Mouse (Mus musculus) heart, embryonic 11.5 days (tissue): ENCODE measurements at regions not wholly inside any gene's neighbourhood (a gene's known extent, or its start where the extent isn't known, plus 50 kb on each side); places are given as distances from the start of the nearest gene placed in this dataset.

ENCODE experiments used
- ATAC-seq: fragments of 200-750 bp; cut with Nextera tagmentation; replicated peaks from 2 replicates; pipeline ENCODE4 v1.8.0; 2017; ENCODE audit warnings: moderate library complexity; ENCODE audit not compliant: insufficient number of reproducible peaks, low FRiP score, low TSS enrichment
- H3K27ac ChIP-seq: fragments of 300-500 bp; sonication (generic); 2 replicates; pipeline ENCODE4 v1.5.1; 2014; ENCODE audit warnings: mild to moderate bottlenecking, low read depth, low read length
- H3K27me3 ChIP-seq: fragments of 300-500 bp; sonication (generic); 2 replicates; pipeline ENCODE4 v1.6.1; 2014; ENCODE audit warnings: mild to moderate bottlenecking, low read length, mixed read lengths; ENCODE audit not compliant: control insufficient read depth, insufficient read depth
- H3K36me3 ChIP-seq: fragments of 300-500 bp; sonication (generic); 2 replicates; pipeline ENCODE4 v1.6.1; 2014; ENCODE audit warnings: mild to moderate bottlenecking, low read length, moderate library complexity, mixed read lengths; ENCODE audit not compliant: control insufficient read depth, insufficient read depth
- H3K4me1 ChIP-seq: fragments of 300-500 bp; sonication (generic); 2 replicates; pipeline ENCODE4 v1.6.1; 2014; ENCODE audit warnings: low read length; ENCODE audit not compliant: control insufficient read depth, insufficient read depth
- H3K4me2 ChIP-seq: fragments of 300-500 bp; sonication (generic); 2 replicates; pipeline ENCODE4 v1.6.1; 2014; ENCODE audit warnings: mild to moderate bottlenecking, moderate library complexity
- H3K4me3 ChIP-seq: fragments of 300-500 bp; sonication (generic); 2 replicates; pipeline ENCODE4 v1.5.1; 2014; ENCODE audit warnings: low read depth, low read length
- H3K9ac ChIP-seq: fragments of 300-500 bp; sonication (generic); 2 replicates; pipeline ENCODE4 v1.6.1; 2014; ENCODE audit warnings: mild to moderate bottlenecking, low read depth, low read length, moderate library complexity
- H3K9me3 ChIP-seq: fragments of 300-500 bp; sonication (generic); replicated peaks from 2 replicates; pipeline ENCODE4 v1.6.1; 2016; ENCODE audit warnings: low read length; ENCODE audit not compliant: control insufficient read depth
- WGBS: fragments of 180-500 bp; shearing (Covaris S2); extraction: QIAGEN DNeasy Blood & Tissue Kit; methylation state at CpG from one replicate; pipeline ENCODE4 v1.1.7; 2014; ENCODE audit not compliant: insufficient replicate concordance; 5-methylcytosine and 5-hydroxymethylcytosine counted together

GRCm38 (mm10) chr9:101329032-101329824 is 77.6 kb upstream of the Ppp2r3a start:
- ATAC-seq: no peak
- Histone ChIP-seq H3K9me3 (no peaks in the 10 kb centered on the region), H3K27me3 (no peaks in the 10 kb centered on the region), H3K9ac (no peak overlapping the region), H3K4me2 (no peak overlapping the region), H3K4me1 (peaks cover 3% of the 10 kb centered on the region; the same call in 1 of the 2 replicates), H3K36me3 (no peaks in the 10 kb centered on the region), H3K4me3 (no peak overlapping the region), H3K27ac (no peak overlapping the region)
- 71% methylated on average over 8 of the region's 8 CpGs for WGBS

- ATAC-seq: no peak
- 51% methylated on average over 3 of the region's 3 CpGs for WGBS
Observed at GRCm38 (mm10) chr9:101326961-101327360, 75.4 kb upstream of the Ppp2r3a start.

GRCm38 (mm10) chr9:101314036-101314435 is 62.4 kb upstream of the Ppp2r3a start:
- Histone ChIP-seq H3K36me3 (no peaks in the 10 kb centered on the region), H3K9ac (no peak overlapping the region), H3K4me2 (no peak overlapping the region), H3K9me3 (no peaks in the 10 kb centered on the region), H3K4me1 (no peaks in the 10 kb centered on the region), H3K4me3 (no peak overlapping the region), H3K27ac (no peak overlapping the region), H3K27me3 (no peaks in the 10 kb centered on the region)
- no peak for ATAC-seq
- WGBS: 44% methylated on average over 4 of the region's 4 CpGs

More at GRCm38 (mm10) chr9:101326961-101327360, 75.4 kb upstream of the Ppp2r3a start:
- no peak overlapping the region for H3K4me2 ChIP-seq
- H3K4me1 ChIP-seq: peaks cover 3% of the 10 kb centered on the region; the same call in 1 of the 2 replicates
- no peak overlapping the region for H3K4me3 ChIP-seq
- H3K27me3 ChIP-seq: no peaks in the 10 kb centered on the region
- H3K9ac ChIP-seq: no peak overlapping the region
- H3K9me3 ChIP-seq: no peaks in the 10 kb centered on the region
- no peaks in the 10 kb centered on the region for H3K36me3 ChIP-seq
- no peak overlapping the region for H3K27ac ChIP-seq

- Histone ChIP-seq H3K27me3 (no peaks in the 10 kb centered on the region), H3K9me3 (no peaks in the 10 kb centered on the region), H3K9ac (no peak overlapping the region), H3K36me3 (no peaks in the 10 kb centered on the region), H3K4me1 (no peaks in the 10 kb centered on the region), H3K4me3 (no peak overlapping the region), H3K4me2 (no peak overlapping the region), H3K27ac (no peak overlapping the region)
- no peak for ATAC-seq
- 85% methylated on average over 10 of the region's 10 CpGs for WGBS
Observed at GRCm38 (mm10) chr9:101306408-101306935, 54.9 kb upstream of the Ppp2r3a start.

- Histone ChIP-seq H3K9ac (no peak overlapping the region), H3K4me2 (no peak overlapping the region), H3K27ac (no peak overlapping the region), H3K9me3 (no peaks in the 10 kb centered on the region), H3K4me3 (no peak overlapping the region), H3K36me3 (no peaks in the 10 kb centered on the region), H3K27me3 (no peaks in the 10 kb centered on the region), H3K4me1 (no peaks in the 10 kb centered on the region)
- ATAC-seq: no peak
- WGBS: 73% methylated on average over 4 of the region's 4 CpGs
Observed at GRCm38 (mm10) chr9:101305730-101306129, 54.1 kb upstream of the Ppp2r3a start.
